ENCODE assay signal across 8 mouse cellular contexts in the genomic region with DNA sequence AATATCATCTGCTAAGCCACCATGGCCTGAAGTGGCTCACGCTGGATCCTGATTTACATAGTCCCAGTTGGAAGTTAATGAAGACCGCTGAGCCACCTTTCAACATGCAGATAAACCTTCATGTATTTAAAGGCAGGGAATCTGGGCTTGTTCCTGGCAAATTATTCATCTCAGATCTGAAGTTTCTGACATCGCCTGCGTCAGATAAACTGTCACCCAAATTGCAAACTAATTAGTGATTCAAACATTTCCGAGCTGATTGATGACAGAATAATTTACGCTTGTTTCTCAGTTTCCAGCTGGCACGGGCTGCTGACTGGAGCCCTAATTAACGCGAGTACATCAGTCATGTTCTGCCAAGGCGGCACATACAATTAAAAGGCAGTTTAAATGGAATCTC.
DNase-seq lines count a peak whose midpoint lies in the region; ATAC-seq lines count a peak whose summit lies in the region.

No protein-coding gene starts in this region.

- no peak overlapping the region for H3K27ac ChIP-seq in heart, embryonic 11.5 days (ENCODE audit: low read depth, low read length)
- no peak overlapping the region for H3K27ac ChIP-seq in forebrain, embryonic 13.5 days
- no peak overlapping the region for H3K27ac ChIP-seq in neural tube, embryonic 12.5 days

- H3K9me3 ChIP-seq in heart, embryonic 11.5 days (replicated peaks; ENCODE audit: control insufficient read depth, low read length): no peaks in the 10 kb centered on the region
- no peaks in the 10 kb centered on the region for H3K9me3 ChIP-seq in forebrain, embryonic 13.5 days (replicated peaks)
- H3K9me3 ChIP-seq in neural tube, embryonic 12.5 days: peaks cover 4% of the 10 kb centered on the region; the same call in 1 of the 2 replicates

- H3K4me1 ChIP-seq in heart, embryonic 11.5 days (ENCODE audit: control insufficient read depth, insufficient read depth, low read length): no peaks in the 10 kb centered on the region
- peaks cover 16% of the 10 kb centered on the region for H3K4me1 ChIP-seq in forebrain, embryonic 13.5 days
- H3K4me1 ChIP-seq in neural tube, embryonic 12.5 days: no peaks in the 10 kb centered on the region

- H3K36me3 ChIP-seq in heart, embryonic 11.5 days (ENCODE audit: control insufficient read depth, insufficient read depth, low read length): no peaks in the 10 kb centered on the region
- H3K36me3 ChIP-seq in forebrain, embryonic 13.5 days (ENCODE audit: poor library complexity, severe bottlenecking): no peaks in the 10 kb centered on the region
- H3K36me3 ChIP-seq in neural tube, embryonic 12.5 days: no peaks in the 10 kb centered on the region

- no peak for DNase-seq in heart, postnatal 25 days (ENCODE audit: low spot score)
- DNase-seq in layer of hippocampus, postnatal 14 days (ENCODE audit: low spot score in 2 of 2): peak; percentile 46 to 87
- DNase-seq in yolk sac, embryonic 10.5 days (ENCODE audit: low spot score): no peak
- DNase-seq in thymus, adult 18-20 months: no peak
- DNase-seq in spleen, postnatal 36 days (ENCODE audit: low spot score in 2 of 2): no peak

- no peaks in the 10 kb centered on the region for H3K27me3 ChIP-seq in heart, embryonic 11.5 days (ENCODE audit: control insufficient read depth, insufficient read depth, low read length)
- H3K27me3 ChIP-seq in forebrain, embryonic 13.5 days: peaks cover 22% of the 10 kb centered on the region; the same call in 1 of the 2 replicates
- no peaks in the 10 kb centered on the region for H3K27me3 ChIP-seq in neural tube, embryonic 12.5 days (replicated peaks)

- no peak overlapping the region for H3K4me3 ChIP-seq in heart, embryonic 11.5 days (ENCODE audit: low read depth, low read length)
- H3K4me3 ChIP-seq in forebrain, embryonic 13.5 days: no peak overlapping the region
- H3K4me3 ChIP-seq in neural tube, embryonic 12.5 days: no peak overlapping the region

- WGBS in heart, embryonic 11.5 days (ENCODE audit: insufficient replicate concordance): 5% methylated on average over 10 of the region's 10 CpGs
- under 1% methylated on average over 10 of the region's 10 CpGs for WGBS in forebrain, embryonic 13.5 days
- WGBS in neural tube, embryonic 12.5 days: 2% methylated on average over 10 of the region's 10 CpGs

- intact Hi-C loops in heart, postnatal 25 days (cut with DNase I): no loop called here

- H3K4me2 ChIP-seq in heart, embryonic 11.5 days: 0 out of 2 replicates have a peak overlapping the region, but pooled peaks have one; percentile 3
- peak overlapping the region; percentile 30 for H3K4me2 ChIP-seq in forebrain, embryonic 13.5 days
- peak overlapping the region; percentile 46 for H3K4me2 ChIP-seq in neural tube, embryonic 12.5 days (replicated peaks)

- no peak for ATAC-seq in heart, embryonic 11.5 days (replicated peaks; ENCODE audit: insufficient number of reproducible peaks, low FRiP score, low TSS enrichment)
- peak; percentile 96 for ATAC-seq in forebrain, embryonic 13.5 days
- peak; percentile 76 for ATAC-seq in neural tube, embryonic 12.5 days (ENCODE audit: low FRiP score, low read depth)

- no peak overlapping the region for H3K9ac ChIP-seq in heart, embryonic 11.5 days (ENCODE audit: low read depth, low read length)
- no peak overlapping the region for H3K9ac ChIP-seq in forebrain, embryonic 13.5 days
- H3K9ac ChIP-seq in neural tube, embryonic 12.5 days: no peak overlapping the region

Comparison
In these comparisons a context has a peak if more than half of its experiments do, and no peak if none do; other contexts are left out.
1. DNase-seq: peak in layer of hippocampus, postnatal 14 days (2 of 2); none in heart, postnatal 25 days (single experiment), yolk sac, embryonic 10.5 days (single experiment), thymus, adult 18-20 months (0 of 2) and spleen, postnatal 36 days (0 of 2).
2. Peak in every context shown above with its lines, with median percentiles within 50 percentile points of each other: H3K4me2 ChIP-seq.